Comparison of ENCODE assay signal across 13 mouse cellular contexts in the genomic region with DNA sequence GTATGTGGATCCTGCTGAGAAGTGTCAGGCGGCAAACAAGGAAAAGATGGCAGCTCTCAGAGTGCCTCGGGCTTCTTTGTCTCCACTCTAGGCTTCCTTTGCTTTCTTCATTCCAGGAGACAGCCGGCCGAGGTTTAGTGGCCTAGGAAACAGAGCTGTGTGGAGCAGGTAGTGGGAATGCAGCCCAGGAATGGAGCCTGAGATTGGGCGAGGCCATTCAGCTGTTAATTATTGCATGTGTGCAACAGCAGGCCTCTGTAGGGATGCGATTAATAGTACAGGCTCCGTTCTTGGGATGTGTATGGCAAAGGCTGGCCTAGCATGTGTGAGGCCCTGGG. TPM values are rescaled to one million over a fixed set of nuclear protein-coding genes. Genes with fewer than 3 reads are reported as not detected.
DNase-seq lines count a peak whose midpoint lies in the region; ATAC-seq and TF ChIP-seq lines count a peak whose summit lies in the region.
"Had no signal": no experiment of that assay in that cellular context is flagged by ENCODE, and none has a peak within 500 bp of the region (broad histone marks: within the 10 kb centered on the region; RNA-seq: fewer than 3 reads in every experiment).

No protein-coding gene starts in this region.

- no peaks in the 10 kb centered on the region for H3K9me3 ChIP-seq in midbrain, embryonic 10.5 days (replicated peaks)
- H3K9me3 ChIP-seq in midbrain, embryonic 15.5 days = no peaks in the 10 kb centered on the region
- H3K9me3 ChIP-seq in kidney, postnatal 0 days (replicated peaks; ENCODE audit: low read length) = no peaks in the 10 kb centered on the region
- H3K9me3 ChIP-seq in limb, embryonic 10.5 days (replicated peaks) = no peaks in the 10 kb centered on the region
- H3K9me3 ChIP-seq in neural tube, embryonic 15.5 days (replicated peaks) = no peaks in the 10 kb centered on the region
- H3K9me3 ChIP-seq: G1E; liver, embryonic 13.5 days had no signal

- H3K4me3 ChIP-seq in midbrain, embryonic 10.5 days = peak overlapping the region; percentile 21; the same call in 1 of the 2 replicates
- no peak overlapping the region for H3K4me3 ChIP-seq in midbrain, embryonic 15.5 days
- H3K4me3 ChIP-seq in kidney, postnatal 0 days (replicated peaks; ENCODE audit: low read depth, low read length) = no peak overlapping the region
- H3K4me3 ChIP-seq in limb, embryonic 10.5 days = no peak overlapping the region
- no peak overlapping the region for H3K4me3 ChIP-seq in neural tube, embryonic 15.5 days (replicated peaks)
- H3K4me3 ChIP-seq: liver, embryonic 13.5 days had no signal

- no peaks in the 10 kb centered on the region for H3K27me3 ChIP-seq in midbrain, embryonic 10.5 days (ENCODE audit: low read depth, poor library complexity, severe bottlenecking)
- no peaks in the 10 kb centered on the region for H3K27me3 ChIP-seq in midbrain, embryonic 15.5 days (replicated peaks)
- no peaks in the 10 kb centered on the region for H3K27me3 ChIP-seq in kidney, postnatal 0 days (ENCODE audit: insufficient read depth, low read length)
- H3K27me3 ChIP-seq in limb, embryonic 10.5 days (ENCODE audit: low read depth, poor library complexity, severe bottlenecking) = no peaks in the 10 kb centered on the region
- H3K27me3 ChIP-seq in neural tube, embryonic 15.5 days (replicated peaks) = no peaks in the 10 kb centered on the region
- H3K27me3 ChIP-seq: liver, embryonic 13.5 days had no signal

- no peaks in the 10 kb centered on the region for H3K36me3 ChIP-seq in midbrain, embryonic 10.5 days
- no peaks in the 10 kb centered on the region for H3K36me3 ChIP-seq in midbrain, embryonic 15.5 days (replicated peaks)
- H3K36me3 ChIP-seq in kidney, postnatal 0 days (ENCODE audit: insufficient read depth, low read length) = no peaks in the 10 kb centered on the region
- H3K36me3 ChIP-seq in limb, embryonic 10.5 days = no peaks in the 10 kb centered on the region
- H3K36me3 ChIP-seq in neural tube, embryonic 15.5 days = no peaks in the 10 kb centered on the region
- H3K36me3 ChIP-seq: G1E; liver, embryonic 13.5 days had no signal

- 42% methylated on average over 7 of the region's 7 CpGs for WGBS in midbrain, embryonic 10.5 days
- WGBS in midbrain, embryonic 15.5 days = 23% methylated on average over 7 of the region's 7 CpGs
- 59% methylated on average over 7 of the region's 7 CpGs for WGBS in kidney, postnatal 0 days
- 78% methylated on average over 7 of the region's 7 CpGs for WGBS in limb, embryonic 10.5 days
- 64% methylated on average over 7 of the region's 7 CpGs for WGBS in neural tube, embryonic 15.5 days

- ATAC-seq in midbrain, embryonic 15.5 days (replicated peaks) = no peak
- ATAC-seq in kidney, postnatal 0 days (replicated peaks; ENCODE audit: low FRiP score, low read depth) = peak; percentile 50; the same call in 1 of the 2 replicates
- no peak for ATAC-seq in monocyte, adult 5-6 weeks (replicated peaks; ENCODE audit: insufficient number of reproducible peaks, low FRiP score, low TSS enrichment, poor library complexity, severe bottlenecking)
- ATAC-seq in neural tube, embryonic 15.5 days (ENCODE audit: low FRiP score) = no peak

- peak; percentile 19 to 32 for DNase-seq in cerebellum, postnatal 10 days
- DNase-seq in cerebellum, adult 11 months = no peak
- peak; percentile 62 for DNase-seq in midbrain, embryonic 10.5 days (ENCODE audit: low spot score)
- DNase-seq in kidney, postnatal 0 days (ENCODE audit: low spot score) = no peak
- no peak for DNase-seq in limb, embryonic 10.5 days (ENCODE audit: low spot score)
- DNase-seq: cerebellum, postnatal 36 days; gastrocnemius, postnatal 10 days; liver, embryonic 13.5 days; thymus, adult 2 months had no signal

- H3K4me2 ChIP-seq in midbrain, embryonic 15.5 days = no peak overlapping the region
- no peak overlapping the region; the same call in 1 of the 2 replicates for H3K4me2 ChIP-seq in kidney, postnatal 0 days (ENCODE audit: low read length)
- H3K4me2 ChIP-seq in neural tube, embryonic 15.5 days = no peak overlapping the region
- H3K4me2 ChIP-seq: liver, embryonic 13.5 days had no signal

- peaks cover 26% of the 10 kb centered on the region for H3K4me1 ChIP-seq in midbrain, embryonic 10.5 days
- peaks cover 6% of the 10 kb centered on the region; the same call in 1 of the 2 replicates for H3K4me1 ChIP-seq in midbrain, embryonic 15.5 days
- peaks cover 12% of the 10 kb centered on the region; the same call in 1 of the 2 replicates for H3K4me1 ChIP-seq in kidney, postnatal 0 days (replicated peaks; ENCODE audit: insufficient read depth, low read length)
- no peaks in the 10 kb centered on the region for H3K4me1 ChIP-seq in limb, embryonic 10.5 days
- no peaks in the 10 kb centered on the region for H3K4me1 ChIP-seq in neural tube, embryonic 15.5 days

- H3K27ac ChIP-seq in midbrain, embryonic 10.5 days (replicated peaks) = peak overlapping the region; percentile 82
- no peak overlapping the region for H3K27ac ChIP-seq in midbrain, embryonic 15.5 days
- H3K27ac ChIP-seq in kidney, postnatal 0 days = peak overlapping the region; percentile 70; the same call in 1 of the 2 replicates
- no peak overlapping the region for H3K27ac ChIP-seq in limb, embryonic 10.5 days
- no peak overlapping the region for H3K27ac ChIP-seq in neural tube, embryonic 15.5 days (replicated peaks)
- H3K27ac ChIP-seq: liver, embryonic 13.5 days had no signal

- H3K9ac ChIP-seq in midbrain, embryonic 15.5 days = no peak overlapping the region
- no peak overlapping the region for H3K9ac ChIP-seq in kidney, postnatal 0 days (ENCODE audit: low read depth, low read length)
- H3K9ac ChIP-seq in neural tube, embryonic 15.5 days (replicated peaks) = no peak overlapping the region
- H3K9ac ChIP-seq: liver, embryonic 13.5 days had no signal

- TF ChIP-seq CTCF in kidney, postnatal 0 days (IDR thresholded peaks at IDR 0.05; ENCODE audit: low read depth) = no peak

RNA-seq across cellular contexts. Expression of gene Folr1, which starts 1.5 kb away (rescaled TPM):
- polyA plus RNA-seq in midbrain, embryonic 10.5 days (2016; fragmentation: Nextera tagmentation; extraction: Ambion mirVana) = 17.9 and 19.5 TPM in 2 replicates
- 17.4 and 18.8 TPM in 2 replicates for polyA plus RNA-seq in midbrain, embryonic 15.5 days (2015; fragmentation: Nextera tagmentation; extraction: Ambion mirVana)
- 164 and 166 TPM in 2 replicates for polyA plus RNA-seq in kidney, postnatal 0 days (2015; fragmentation: Nextera tagmentation; extraction: Ambion mirVana)
- not detected in 3 replicates for total RNA-seq in monocyte, adult 5-6 weeks (2017)
- polyA plus RNA-seq in limb, embryonic 10.5 days (2016; fragmentation: Nextera tagmentation; extraction: Ambion mirVana) = not detected in 2 replicates
- polyA plus RNA-seq in neural tube, embryonic 15.5 days (2015; fragmentation: Nextera tagmentation; extraction: Ambion mirVana) = 1.7 and 8.7 TPM in 2 replicates
- polyA plus RNA-seq: G1E had no signal

RNA-seq across cellular contexts. Expression of gene Anapc15, which starts 5.6 kb away (rescaled TPM):
- 110 and 123 TPM in 2 replicates for polyA plus RNA-seq in midbrain, embryonic 10.5 days (2016; fragmentation: Nextera tagmentation; extraction: Ambion mirVana)
- 76.9 and 78.1 TPM in 2 replicates for polyA plus RNA-seq in midbrain, embryonic 15.5 days (2015; fragmentation: Nextera tagmentation; extraction: Ambion mirVana)
- polyA plus RNA-seq in kidney, postnatal 0 days (2015; fragmentation: Nextera tagmentation; extraction: Ambion mirVana) = 47.2 and 50.2 TPM in 2 replicates
- 42.5 to 46.2 TPM (median 43.1 TPM) in 3 replicates for total RNA-seq in monocyte, adult 5-6 weeks (2017)
- polyA plus RNA-seq in limb, embryonic 10.5 days (2016; fragmentation: Nextera tagmentation; extraction: Ambion mirVana) = 115 and 120 TPM in 2 replicates
- 73.6 and 74.3 TPM in 2 replicates for polyA plus RNA-seq in neural tube, embryonic 15.5 days (2015; fragmentation: Nextera tagmentation; extraction: Ambion mirVana)

RNA-seq across cellular contexts. Expression of gene Folr2, which starts 12.1 kb away (rescaled TPM):
- 0.70 and 1.1 TPM in 2 replicates for polyA plus RNA-seq in midbrain, embryonic 10.5 days (2016; fragmentation: Nextera tagmentation; extraction: Ambion mirVana)
- 2.3 and 2.8 TPM in 2 replicates for polyA plus RNA-seq in midbrain, embryonic 15.5 days (2015; fragmentation: Nextera tagmentation; extraction: Ambion mirVana)
- polyA plus RNA-seq in kidney, postnatal 0 days (2015; fragmentation: Nextera tagmentation; extraction: Ambion mirVana) = 1.1 and 1.4 TPM in 2 replicates
- total RNA-seq in monocyte, adult 5-6 weeks (2017) = not detected in 3 replicates
- 0.21 TPM in 1 of 2 replicates, not detected in the other for polyA plus RNA-seq in limb, embryonic 10.5 days (2016; fragmentation: Nextera tagmentation; extraction: Ambion mirVana)
- polyA plus RNA-seq in neural tube, embryonic 15.5 days (2015; fragmentation: Nextera tagmentation; extraction: Ambion mirVana) = 2.1 TPM in 2 replicates
- total RNA-seq: G1E had no signal
- polyA plus RNA-seq: G1E had no signal

RNA-seq across cellular contexts. Expression of gene Inppl1, which starts 31.1 kb away (rescaled TPM):
- 36.2 and 38.1 TPM in 2 replicates for polyA plus RNA-seq in midbrain, embryonic 10.5 days (2016; fragmentation: Nextera tagmentation; extraction: Ambion mirVana)
- polyA plus RNA-seq in midbrain, embryonic 15.5 days (2015; fragmentation: Nextera tagmentation; extraction: Ambion mirVana) = 11.5 and 14.9 TPM in 2 replicates
- polyA plus RNA-seq in kidney, postnatal 0 days (2015; fragmentation: Nextera tagmentation; extraction: Ambion mirVana) = 34.5 and 35.6 TPM in 2 replicates
- total RNA-seq in monocyte, adult 5-6 weeks (2017) = 20.6 to 58.3 TPM (median 31.0 TPM) in 3 replicates
- 41.6 and 57.8 TPM in 2 replicates for polyA plus RNA-seq in limb, embryonic 10.5 days (2016; fragmentation: Nextera tagmentation; extraction: Ambion mirVana)
- 11.5 and 16.2 TPM in 2 replicates for polyA plus RNA-seq in neural tube, embryonic 15.5 days (2015; fragmentation: Nextera tagmentation; extraction: Ambion mirVana)

RNA-seq across cellular contexts. Expression of gene Lamtor1, which starts 36.6 kb away (rescaled TPM):
- polyA plus RNA-seq in midbrain, embryonic 10.5 days (2016; fragmentation: Nextera tagmentation; extraction: Ambion mirVana) = 164 and 166 TPM in 2 replicates
- polyA plus RNA-seq in midbrain, embryonic 15.5 days (2015; fragmentation: Nextera tagmentation; extraction: Ambion mirVana) = 154 and 164 TPM in 2 replicates
- polyA plus RNA-seq in kidney, postnatal 0 days (2015; fragmentation: Nextera tagmentation; extraction: Ambion mirVana) = 164 and 165 TPM in 2 replicates
- total RNA-seq in monocyte, adult 5-6 weeks (2017) = 72.2 to 74.2 TPM (median 73.7 TPM) in 3 replicates
- polyA plus RNA-seq in limb, embryonic 10.5 days (2016; fragmentation: Nextera tagmentation; extraction: Ambion mirVana) = 180 and 181 TPM in 2 replicates
- polyA plus RNA-seq in neural tube, embryonic 15.5 days (2015; fragmentation: Nextera tagmentation; extraction: Ambion mirVana) = 156 and 158 TPM in 2 replicates

Comparison
In these comparisons a context has a peak if more than half of its experiments do, and no peak if none do; other contexts are left out.
1. DNase-seq: peak in cerebellum, postnatal 10 days (2 of 2) and midbrain, embryonic 10.5 days (single experiment); none in cerebellum, adult 11 months (single experiment), kidney, postnatal 0 days (single experiment) and limb, embryonic 10.5 days (single experiment).
2. H3K27ac ChIP-seq: peak in midbrain, embryonic 10.5 days (single experiment) and kidney, postnatal 0 days (single experiment); none in midbrain, embryonic 15.5 days (single experiment), limb, embryonic 10.5 days (single experiment) and neural tube, embryonic 15.5 days (single experiment).